Mouse (Mus musculus) heart, adult 2 months (tissue): ENCODE data around the gene Xrcc1.

Experiments
- CTCF ChIP-seq: fragments of 200-600 bp; IDR thresholded peaks from 2 replicates; pipeline ENCODE4 v1.8.1; 2022; ENCODE audit warnings: antibody characterized with exemption, mild to moderate bottlenecking, moderate library complexity
- EP300 ChIP-seq: fragments of 200-500 bp; IDR thresholded peaks from 2 replicates; pipeline ENCODE4 v1.6.1; 2011; ENCODE audit warnings: low read depth, low read length, control low read depth; ENCODE audit not compliant: insufficient read depth
- POLR2A ChIP-seq: fragments of 200-500 bp; IDR thresholded peaks from 2 replicates; pipeline ENCODE4 v1.6.1; 2011; ENCODE audit warnings: mild to moderate bottlenecking, low read depth, low read length, control low read depth; ENCODE audit not compliant: insufficient read depth

GRCm38 (mm10) chr7:24529580-24529979 is 16.5 kb upstream of the Xrcc1 start:
- TF ChIP-seq POLR2A, result no peak
- TF ChIP-seq CTCF, result no peak
- TF ChIP-seq EP300, result no peak
